In the genomic region with DNA sequence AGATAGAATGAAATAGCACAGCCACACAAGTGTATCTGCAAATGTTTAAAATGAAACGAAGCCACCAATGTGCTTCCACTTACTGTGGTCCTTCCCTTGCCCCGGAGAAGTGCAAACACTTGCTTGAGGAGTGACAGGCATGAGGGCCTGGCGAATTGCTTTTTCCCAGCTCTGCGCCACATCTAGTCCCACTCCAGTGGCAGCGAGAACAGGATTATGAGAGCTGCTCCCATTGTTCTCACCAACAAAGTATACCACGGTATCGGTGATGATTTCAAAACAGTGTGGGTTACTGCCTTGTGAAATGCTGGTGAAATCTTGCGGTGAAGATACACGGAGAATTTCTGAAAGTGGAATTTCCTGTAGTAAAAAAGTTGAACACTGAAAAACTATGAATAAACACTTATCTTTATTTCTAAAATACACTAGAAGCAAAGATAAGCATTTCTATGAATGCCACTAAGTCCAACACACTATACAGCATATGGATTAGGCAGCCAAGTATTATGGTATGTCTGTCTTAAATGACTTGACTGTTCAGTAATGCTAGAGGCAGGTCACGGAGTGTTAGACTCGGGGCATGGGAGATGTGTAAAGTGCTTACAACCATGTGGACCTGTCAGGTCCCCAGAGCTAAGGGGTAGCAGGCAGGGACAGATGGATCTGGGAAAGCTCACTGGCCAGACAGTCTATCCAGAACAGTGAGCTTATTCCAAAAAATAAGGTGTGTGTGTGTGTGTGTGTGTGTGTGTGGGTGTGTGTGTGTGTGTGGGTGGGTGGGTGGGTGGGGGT, we compare ENCODE assay signal across 34 mouse cellular contexts. TPM values are rescaled to one million over a fixed set of nuclear protein-coding genes. Genes with fewer than 3 reads are reported as not detected.
A peak's percentile ranks its signal among the peaks of the same experiment; 100 is the strongest.
DNase-seq lines count a peak whose midpoint lies in the region; ATAC-seq and TF ChIP-seq lines count a peak whose summit lies in the region.
"Had no signal": no experiment of that assay in that cellular context is flagged by ENCODE, and none has a peak within 500 bp of the region (broad histone marks: within the 10 kb centered on the region; RNA-seq: fewer than 3 reads in every experiment).

No protein-coding gene starts in this region.

- H3K36me3 ChIP-seq in liver, embryonic 15.5 days (replicated peaks), result peaks cover 16% of the 10 kb centered on the region
- peaks cover 40% of the 10 kb centered on the region for H3K36me3 ChIP-seq in liver, embryonic 12.5 days
- H3K36me3 ChIP-seq in forebrain, embryonic 14.5 days (ENCODE audit: control insufficient read depth, insufficient read depth, low read length), result peaks cover 46% of the 10 kb centered on the region

- peak; percentile 53 for DNase-seq in lung, adult 2 months
- peak; percentile 17 for DNase-seq in lung, postnatal 14 days
- DNase-seq in cerebellum, postnatal 14 days, result no peak
- DNase-seq in cerebellum, adult 11 months, result no peak
- DNase-seq in forebrain, embryonic 14.5 days (ENCODE audit: low spot score), result no peak
- DNase-seq: adrenal gland, postnatal 36 days; cerebellum, adult 2 months; cerebellum, postnatal 36 days; embryo, embryonic 11 days; heart, postnatal 10 days; kidney, adult 11 months; left cerebral cortex, postnatal 4 days; midbrain, embryonic 14.5 days; thymus, postnatal 25 days had no signal

- H3K4me2 ChIP-seq in liver, embryonic 15.5 days, result no peak overlapping the region
- H3K4me2 ChIP-seq in liver, embryonic 12.5 days, result no peak overlapping the region
- H3K4me2 ChIP-seq in forebrain, embryonic 14.5 days (ENCODE audit: low read length), result no peak overlapping the region
- H3K4me2 ChIP-seq: embryonic facial prominence, embryonic 13.5 days; forebrain, embryonic 12.5 days; heart, embryonic 12.5 days; limb, embryonic 15.5 days; neural tube, embryonic 12.5 days had no signal

- ATAC-seq in liver, embryonic 15.5 days (ENCODE audit: insufficient read depth), result no peak
- ATAC-seq in liver, embryonic 12.5 days, result no peak
- peak; percentile 47; the same call in 1 of the 2 replicates for ATAC-seq in monocyte, adult 5-6 weeks (replicated peaks; ENCODE audit: insufficient number of reproducible peaks, low FRiP score, low TSS enrichment, poor library complexity, severe bottlenecking)
- ATAC-seq in forebrain, embryonic 14.5 days, result no peak
- ATAC-seq: CD4-positive, CD25-positive, alpha-beta regulatory T cell, adult 4 months had no signal

- H3K27ac ChIP-seq in liver, embryonic 15.5 days (replicated peaks), result no peak overlapping the region
- H3K27ac ChIP-seq in liver, embryonic 12.5 days, result no peak overlapping the region
- no peak overlapping the region for H3K27ac ChIP-seq in forebrain, embryonic 14.5 days (ENCODE audit: low read depth, low read length)
- H3K27ac ChIP-seq: embryonic facial prominence, embryonic 13.5 days; forebrain, embryonic 12.5 days; left cerebral cortex, adult 2 months; limb, embryonic 15.5 days; neural tube, embryonic 12.5 days had no signal

- TF ChIP-seq POLR2A in lung, adult 2 months (IDR thresholded peaks at IDR 0.05; ENCODE audit: borderline replicate concordance, extremely low read depth, low read depth, low read length), result no peak

- H3K4me3 ChIP-seq in liver, embryonic 15.5 days (replicated peaks), result peak overlapping the region; percentile 15; the same call in 1 of the 2 replicates
- no peak overlapping the region for H3K4me3 ChIP-seq in liver, embryonic 12.5 days
- H3K4me3 ChIP-seq in lung, adult 2 months (replicated peaks; ENCODE audit: extremely low read depth, low read depth, low read length), result no peak overlapping the region
- no peak overlapping the region for H3K4me3 ChIP-seq in forebrain, embryonic 14.5 days (ENCODE audit: low read depth, low read length)
- H3K4me3 ChIP-seq: embryonic facial prominence, embryonic 13.5 days; erythroblast, embryonic 14.5 days; forebrain, embryonic 12.5 days; heart, embryonic 12.5 days; left cerebral cortex, adult 2 months; limb, embryonic 15.5 days; megakaryocyte, embryonic 14.5 days; neural tube, embryonic 12.5 days had no signal

- 78% methylated on average over 11 of the region's 11 CpGs for WGBS in liver, embryonic 15.5 days (ENCODE audit: insufficient replicate concordance)
- WGBS in liver, embryonic 12.5 days (ENCODE audit: insufficient replicate concordance), result 80% methylated on average over 11 of the region's 11 CpGs
- WGBS in lung, adult 2 months, result 66% methylated on average over 11 of the region's 11 CpGs
- WGBS in forebrain, embryonic 14.5 days, result 93% methylated on average over 11 of the region's 11 CpGs

- no peaks in the 10 kb centered on the region for H3K9me3 ChIP-seq in liver, embryonic 15.5 days (replicated peaks)
- H3K9me3 ChIP-seq in liver, embryonic 12.5 days (replicated peaks), result no peaks in the 10 kb centered on the region
- no peaks in the 10 kb centered on the region for H3K9me3 ChIP-seq in forebrain, embryonic 14.5 days (replicated peaks; ENCODE audit: control insufficient read depth, low read length)
- H3K9me3 ChIP-seq: embryonic facial prominence, embryonic 13.5 days; forebrain, embryonic 12.5 days; heart, embryonic 12.5 days; limb, embryonic 15.5 days; megakaryocyte, embryonic 14.5 days; neural tube, embryonic 12.5 days had no signal

- no peak overlapping the region for H3K9ac ChIP-seq in liver, embryonic 15.5 days
- H3K9ac ChIP-seq in liver, embryonic 12.5 days, result no peak overlapping the region
- no peak overlapping the region for H3K9ac ChIP-seq in forebrain, embryonic 14.5 days (ENCODE audit: low read length)
- H3K9ac ChIP-seq: embryonic facial prominence, embryonic 13.5 days; forebrain, embryonic 12.5 days; heart, embryonic 12.5 days; limb, embryonic 15.5 days; neural tube, embryonic 12.5 days had no signal

- TF ChIP-seq CTCF in lung, adult 2 months (IDR thresholded peaks at IDR 0.05; ENCODE audit: insufficient read depth, low read length), result no peak

- H3K27me3 ChIP-seq in liver, embryonic 15.5 days, result no peaks in the 10 kb centered on the region
- H3K27me3 ChIP-seq in liver, embryonic 12.5 days (replicated peaks), result no peaks in the 10 kb centered on the region
- H3K27me3 ChIP-seq in forebrain, embryonic 14.5 days (replicated peaks; ENCODE audit: control insufficient read depth, insufficient read depth, low read length), result no peaks in the 10 kb centered on the region
- H3K27me3 ChIP-seq: embryonic facial prominence, embryonic 13.5 days; forebrain, embryonic 12.5 days; heart, embryonic 12.5 days; limb, embryonic 15.5 days; megakaryocyte, embryonic 14.5 days; neural tube, embryonic 12.5 days had no signal

- H3K4me1 ChIP-seq in liver, embryonic 15.5 days (replicated peaks), result no peaks in the 10 kb centered on the region
- no peaks in the 10 kb centered on the region for H3K4me1 ChIP-seq in liver, embryonic 12.5 days
- H3K4me1 ChIP-seq in lung, adult 2 months (ENCODE audit: control insufficient read depth, insufficient read depth, low read length), result no peaks in the 10 kb centered on the region
- no peaks in the 10 kb centered on the region for H3K4me1 ChIP-seq in forebrain, embryonic 14.5 days (ENCODE audit: control insufficient read depth, insufficient read depth, low read length)
- H3K4me1 ChIP-seq: embryonic facial prominence, embryonic 13.5 days; forebrain, embryonic 12.5 days; heart, embryonic 12.5 days; limb, embryonic 15.5 days; megakaryocyte, embryonic 14.5 days; neural tube, embryonic 12.5 days had no signal

RNA-seq across cellular contexts. Expression of gene Ndufaf7, which starts 29.4 kb away (rescaled TPM):
- polyA plus RNA-seq in liver, embryonic 15.5 days (2015; fragmentation: Nextera tagmentation; extraction: Ambion mirVana), result 24.5 and 27.0 TPM in 2 replicates
- polyA plus RNA-seq in liver, embryonic 12.5 days (2016; fragmentation: Nextera tagmentation; extraction: Ambion mirVana), result 38.7 and 41.8 TPM in 2 replicates
- 4.9 and 9.2 TPM in 2 replicates for polyA plus RNA-seq in lung, adult 2 months (2012; rRNA removed)
- total RNA-seq in monocyte, adult 5-6 weeks (2017), result 40.7 to 61.7 TPM (median 53.5 TPM) in 3 replicates
- polyA plus RNA-seq in forebrain, embryonic 14.5 days (2014; fragmentation: Nextera tagmentation; extraction: Ambion mirVana), result 57.9 and 63.7 TPM in 2 replicates

RNA-seq across cellular contexts. Expression of gene Cebpz, which starts 29.4 kb away (rescaled TPM):
- polyA plus RNA-seq in liver, embryonic 15.5 days (2015; fragmentation: Nextera tagmentation; extraction: Ambion mirVana), result 19.0 and 23.4 TPM in 2 replicates
- polyA plus RNA-seq in liver, embryonic 12.5 days (2016; fragmentation: Nextera tagmentation; extraction: Ambion mirVana), result 51.3 and 53.5 TPM in 2 replicates
- polyA plus RNA-seq in lung, adult 2 months (2012; rRNA removed), result 3.2 and 6.0 TPM in 2 replicates
- total RNA-seq in monocyte, adult 5-6 weeks (2017), result 139 to 178 TPM (median 141 TPM) in 3 replicates
- polyA plus RNA-seq in forebrain, embryonic 14.5 days (2014; fragmentation: Nextera tagmentation; extraction: Ambion mirVana), result 52.3 and 60.0 TPM in 2 replicates

RNA-seq across cellular contexts. Expression of gene Cebpzos, which starts 50.0 kb away (rescaled TPM):
- 38.1 and 44.7 TPM in 2 replicates for polyA plus RNA-seq in liver, embryonic 15.5 days (2015; fragmentation: Nextera tagmentation; extraction: Ambion mirVana)
- polyA plus RNA-seq in liver, embryonic 12.5 days (2016; fragmentation: Nextera tagmentation; extraction: Ambion mirVana), result 56.2 and 59.7 TPM in 2 replicates
- 4.0 and 7.4 TPM in 2 replicates for polyA plus RNA-seq in lung, adult 2 months (2012; rRNA removed)
- total RNA-seq in monocyte, adult 5-6 weeks (2017), result 44.9 to 54.5 TPM (median 46.9 TPM) in 3 replicates
- 112 and 121 TPM in 2 replicates for polyA plus RNA-seq in forebrain, embryonic 14.5 days (2014; fragmentation: Nextera tagmentation; extraction: Ambion mirVana)
- polyA plus RNA-seq: erythroblast, embryonic 14.5 days had no signal

RNA-seq across cellular contexts. Expression of gene Prkd3, which starts 54.3 kb away (rescaled TPM):
- polyA plus RNA-seq in liver, embryonic 15.5 days (2015; fragmentation: Nextera tagmentation; extraction: Ambion mirVana), result 8.1 and 8.6 TPM in 2 replicates
- polyA plus RNA-seq in liver, embryonic 12.5 days (2016; fragmentation: Nextera tagmentation; extraction: Ambion mirVana), result 12.9 and 13.3 TPM in 2 replicates
- polyA plus RNA-seq in lung, adult 2 months (2012; rRNA removed), result 11.7 and 19.0 TPM in 2 replicates
- 85.4 to 117 TPM (median 96.5 TPM) in 3 replicates for total RNA-seq in monocyte, adult 5-6 weeks (2017)
- polyA plus RNA-seq in forebrain, embryonic 14.5 days (2014; fragmentation: Nextera tagmentation; extraction: Ambion mirVana), result 28.6 and 29.2 TPM in 2 replicates

RNA-seq across cellular contexts. Expression of gene Sult6b1, which starts 59.5 kb away (rescaled TPM):
- polyA plus RNA-seq in liver, embryonic 15.5 days (2015; fragmentation: Nextera tagmentation; extraction: Ambion mirVana), result 0.03 TPM in 1 of 2 replicates, not detected in the other
- 0.12 TPM in 1 of 2 replicates, not detected in the other for polyA plus RNA-seq in liver, embryonic 12.5 days (2016; fragmentation: Nextera tagmentation; extraction: Ambion mirVana)
- polyA plus RNA-seq in lung, adult 2 months (2012; rRNA removed), result not detected in 2 replicates
- not detected in 3 replicates for total RNA-seq in monocyte, adult 5-6 weeks (2017)
- 0.15 and 0.20 TPM in 2 replicates for polyA plus RNA-seq in forebrain, embryonic 14.5 days (2014; fragmentation: Nextera tagmentation; extraction: Ambion mirVana)
- total RNA-seq: adrenal gland, adult 18-20 months; adrenal gland, postnatal 36 days; gastrocnemius, adult 18-20 months; gastrocnemius, postnatal 4 days; heart, postnatal 10 days; layer of hippocampus, postnatal 10 days had no signal
- polyA plus RNA-seq: erythroblast, embryonic 14.5 days; forebrain, embryonic 12.5 days; kidney, embryonic 16.5 days; large intestine, adult 2 months; limb, embryonic 15.5 days; midbrain, embryonic 14.5 days; neural tube, embryonic 12.5 days; spleen, adult 2 months; stomach, embryonic 14.5 days had no signal

Comparison
In these comparisons a context has a peak if more than half of its experiments do, and no peak if none do; other contexts are left out.
1. DNase-seq: peak in lung, adult 2 months (single experiment) and lung, postnatal 14 days (single experiment); none in cerebellum, postnatal 14 days (0 of 2), cerebellum, adult 11 months (single experiment) and forebrain, embryonic 14.5 days (single experiment).